Mouse (Mus musculus) granulocyte monocyte progenitor cell, adult 5-6 weeks (primary cell): ENCODE measurements around the gene Aurkb. TPM values are rescaled to one million over a fixed set of nuclear protein-coding genes. Genes with fewer than 3 reads are reported as not detected.

Experiments used
- ATAC-seq: replicated peaks from 2 replicates; pipeline ENCODE4 v1.8.0; 2016; ENCODE audit warnings: mild to moderate bottlenecking, moderate TSS enrichment, inconsistent platforms; ENCODE audit not compliant: poor library complexity, severe bottlenecking
- total RNA-seq, 2 experiments: library from RNA; stranded (forward) in 1 of 2; stranded (reverse) in 1 of 2; fragments of 200-712, 200-1000 nt in 1 of 2; fragments of >200 nt in 1 of 2; fragmentation: Nextera tagmentation in 1 of 2; gene quantifications; 2 replicates each; pipeline ENCODE4 v1.2.3; 2014 to 2017

Gene Aurkb
- total RNA-seq, 2 experiments from 2014 or later: 105 to 122 TPM

- ATAC-seq: no peak
Observed at GRCm38 (mm10) chr11:69095511-69096231, 50.2 kb downstream of the Aurkb start.

DNA sequence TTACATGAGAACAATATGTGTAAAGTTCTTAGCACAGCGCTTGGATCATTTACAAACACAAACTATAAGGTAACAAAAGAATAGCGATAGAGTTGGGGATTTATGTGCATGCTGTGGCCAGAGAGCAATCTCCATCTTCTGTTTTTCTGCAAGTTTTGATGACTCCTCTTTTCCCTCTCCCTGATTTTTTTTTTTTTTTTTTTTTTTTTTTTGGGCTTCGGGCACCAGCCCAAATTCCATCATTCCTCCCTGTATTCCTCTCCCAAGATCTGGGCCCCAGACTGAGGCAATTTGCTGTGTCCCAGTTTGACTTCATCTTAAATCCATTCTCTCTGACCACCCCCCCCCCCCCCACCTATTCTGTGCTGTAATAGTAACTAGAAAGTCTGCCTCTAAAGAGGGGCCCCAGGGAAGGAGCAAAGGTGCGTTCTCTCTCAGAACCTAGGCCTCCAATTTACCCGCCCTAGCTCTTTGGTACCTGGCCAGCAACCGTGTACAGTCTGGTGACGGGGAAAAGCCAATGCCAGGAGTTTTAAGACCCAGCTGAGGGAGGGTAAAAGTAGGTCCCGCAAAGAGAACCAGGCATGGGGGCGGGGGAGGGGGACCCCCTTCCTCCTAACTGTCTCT lies 51.0 kb downstream of the Aurkb start:
- no peak for ATAC-seq

GRCm38 (mm10) chr11:69096987-69097900 lies 51.8 kb downstream of the Aurkb start:
- peak; percentile 35 for ATAC-seq

DNA sequence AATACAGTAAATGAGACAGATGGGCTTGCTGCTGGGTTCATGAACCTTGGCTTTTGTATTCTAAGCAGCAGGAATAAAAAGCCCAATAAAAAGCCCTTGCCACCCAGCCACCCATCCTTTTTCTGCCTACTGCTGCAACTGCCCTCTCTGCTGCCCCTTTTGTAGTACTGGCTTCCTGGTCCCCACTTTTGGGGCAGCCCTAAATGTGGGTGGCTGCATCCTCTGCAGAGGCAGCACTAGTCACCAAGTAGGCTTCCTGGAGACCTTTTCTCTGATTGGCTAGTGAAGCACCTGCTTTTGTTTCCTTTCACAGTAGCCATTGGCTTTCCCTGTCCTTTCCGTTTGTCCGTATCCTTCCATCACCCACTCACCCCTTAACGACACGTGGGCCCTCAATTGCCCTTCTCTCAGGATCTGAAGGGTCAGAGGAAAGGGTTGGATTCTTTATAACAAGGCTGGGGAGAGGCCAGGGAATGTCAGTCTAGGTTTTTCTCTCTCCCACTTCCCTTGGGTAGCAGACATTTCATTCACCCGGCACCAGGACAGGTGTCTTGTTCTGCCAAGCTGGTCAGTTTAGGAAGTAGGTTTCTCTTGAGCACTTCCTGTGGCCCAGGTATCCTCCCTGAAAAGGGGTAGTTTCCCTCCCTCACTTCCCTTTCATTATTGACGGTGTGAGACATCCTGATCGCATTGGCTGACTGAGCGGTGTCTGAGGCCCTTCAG lies 52.8 kb downstream of the Aurkb start:
- no peak for ATAC-seq

- ATAC-seq: peak; percentile 42
Observed at GRCm38 (mm10) chr11:69098762-69099091, 53.3 kb downstream of the Aurkb start.

- no peak for ATAC-seq
Observed at GRCm38 (mm10) chr11:69099177-69099914, 53.9 kb downstream of the Aurkb start.

- ATAC-seq: peak; percentile 43
Observed at GRCm38 (mm10) chr11:69099915-69100345, 54.5 kb downstream of the Aurkb start.

- ATAC-seq: no peak
Observed at GRCm38 (mm10) chr11:69100639-69101360, 55.4 kb downstream of the Aurkb start.

Other genes with a start within 250 kb of the Aurkb start
- 18.9 and 24.5 TPM in 2 replicates for gene Ndel1, start 173.8 kb upstream of the Aurkb start, total RNA-seq (2014; fragmentation: Nextera tagmentation)
- gene Ndel1, start 173.8 kb upstream of the Aurkb start, total RNA-seq (2017): 41.7 and 42.7 TPM in 2 replicates
- gene Rnf222, start 157.1 kb upstream of the Aurkb start, total RNA-seq (2014; fragmentation: Nextera tagmentation): not detected in 2 replicates
- gene Rnf222, start 157.1 kb upstream of the Aurkb start, total RNA-seq (2017): not detected in 2 replicates
- 5,141 and 5,287 TPM in 2 replicates for gene Rpl26, start 144.1 kb upstream of the Aurkb start, total RNA-seq (2014; fragmentation: Nextera tagmentation)
- gene Rpl26, start 144.1 kb upstream of the Aurkb start, total RNA-seq (2017): 5,847 and 6,613 TPM in 2 replicates
- not detected in 2 replicates for gene Odf4, start 118.6 kb upstream of the Aurkb start, total RNA-seq (2014; fragmentation: Nextera tagmentation)
- not detected in 2 replicates for gene Odf4, start 118.6 kb upstream of the Aurkb start, total RNA-seq (2017)
- gene Arhgef15, start 88.2 kb upstream of the Aurkb start, total RNA-seq (2014; fragmentation: Nextera tagmentation): 0.30 TPM in 1 of 2 replicates, not detected in the other
- 0.04 and 0.05 TPM in 2 replicates for gene Arhgef15, start 88.2 kb upstream of the Aurkb start, total RNA-seq (2017)
- gene Slc25a35, start 77.5 kb upstream of the Aurkb start, total RNA-seq (2014; fragmentation: Nextera tagmentation): 3.5 and 5.6 TPM in 2 replicates
- gene Slc25a35, start 77.5 kb upstream of the Aurkb start, total RNA-seq (2017): 0.47 and 1.1 TPM in 2 replicates
- gene Rangrf, start 70.5 kb upstream of the Aurkb start, total RNA-seq (2014; fragmentation: Nextera tagmentation): 87.2 and 120 TPM in 2 replicates
- gene Rangrf, start 70.5 kb upstream of the Aurkb start, total RNA-seq (2017): 47.6 and 56.5 TPM in 2 replicates
- gene Pfas, start 37.2 kb upstream of the Aurkb start, total RNA-seq (2014; fragmentation: Nextera tagmentation): 47.3 and 48.4 TPM in 2 replicates
- 45.5 and 56.2 TPM in 2 replicates for gene Pfas, start 37.2 kb upstream of the Aurkb start, total RNA-seq (2017)
- 50.3 and 66.2 TPM in 2 replicates for gene Ctc1, start 29.7 kb upstream of the Aurkb start, total RNA-seq (2014; fragmentation: Nextera tagmentation)
- gene Ctc1, start 29.7 kb upstream of the Aurkb start, total RNA-seq (2017): 17.1 and 22.4 TPM in 2 replicates
- 2.0 and 11.4 TPM in 2 replicates for gene Borcs6, start 14.1 kb downstream of the Aurkb start, total RNA-seq (2014; fragmentation: Nextera tagmentation)
- gene Borcs6, start 14.1 kb downstream of the Aurkb start, total RNA-seq (2017): 9.4 TPM in 2 replicates
- 15.1 and 48.9 TPM in 2 replicates for gene Tmem107, start 25.2 kb downstream of the Aurkb start, total RNA-seq (2014; fragmentation: Nextera tagmentation)
- 10.4 and 24.9 TPM in 2 replicates for gene Tmem107, start 25.2 kb downstream of the Aurkb start, total RNA-seq (2017)
- gene Vamp2, start 42.8 kb downstream of the Aurkb start, total RNA-seq (2014; fragmentation: Nextera tagmentation): 59.2 and 63.1 TPM in 2 replicates
- 7.2 and 8.6 TPM in 2 replicates for gene Vamp2, start 42.8 kb downstream of the Aurkb start, total RNA-seq (2017)
- 10.3 and 11.7 TPM in 2 replicates for gene Per1, start 49.6 kb downstream of the Aurkb start, total RNA-seq (2014; fragmentation: Nextera tagmentation)
- gene Per1, start 49.6 kb downstream of the Aurkb start, total RNA-seq (2017): 9.4 and 9.8 TPM in 2 replicates
- not detected in 2 replicates for gene Hes7, start 74.8 kb downstream of the Aurkb start, total RNA-seq (2014; fragmentation: Nextera tagmentation)
- not detected in 2 replicates for gene Hes7, start 74.8 kb downstream of the Aurkb start, total RNA-seq (2017)
- gene 9130213A22Rik, start 76.9 kb downstream of the Aurkb start, total RNA-seq (2014; fragmentation: Nextera tagmentation): 0.17 TPM in 1 of 2 replicates, not detected in the other
- gene 9130213A22Rik, start 76.9 kb downstream of the Aurkb start, total RNA-seq (2017): not detected in 2 replicates
- gene Aloxe3, start 80.2 kb downstream of the Aurkb start, total RNA-seq (2014; fragmentation: Nextera tagmentation): not detected in 2 replicates
- not detected in 2 replicates for gene Aloxe3, start 80.2 kb downstream of the Aurkb start, total RNA-seq (2017)
- not detected in 2 replicates for gene Alox12b, start 111.3 kb downstream of the Aurkb start, total RNA-seq (2014; fragmentation: Nextera tagmentation)
- not detected in 2 replicates for gene Alox12b, start 111.3 kb downstream of the Aurkb start, total RNA-seq (2017)
- gene Alox8, start 152.2 kb downstream of the Aurkb start, total RNA-seq (2014; fragmentation: Nextera tagmentation): not detected in 2 replicates
- gene Alox8, start 152.2 kb downstream of the Aurkb start, total RNA-seq (2017): not detected in 2 replicates
- gene Gucy2e, start 191.4 kb downstream of the Aurkb start, total RNA-seq (2014; fragmentation: Nextera tagmentation): not detected in 2 replicates
- gene Gucy2e, start 191.4 kb downstream of the Aurkb start, total RNA-seq (2017): not detected in 2 replicates